In genomic region chr12:102585390-102585789, GRCm38 (mm10) we compare ENCODE assay signal across 12 mouse cellular contexts. TPM values are rescaled to one million over a fixed set of nuclear protein-coding genes. Genes with fewer than 3 reads are reported as not detected.
DNase-seq lines count a peak whose midpoint lies in the region; ATAC-seq and TF ChIP-seq lines count a peak whose summit lies in the region.
"Had no signal": no experiment of that assay in that cellular context is flagged by ENCODE, and none has a peak within 500 bp of the region (broad histone marks: within the 10 kb centered on the region; RNA-seq: fewer than 3 reads in every experiment).

No protein-coding gene starts in this region.

- no peak overlapping the region for H3K9ac ChIP-seq in heart, adult 2 months (ENCODE audit: low read depth, low read length)
- no peak overlapping the region for H3K9ac ChIP-seq in heart, embryonic 12.5 days
- H3K9ac ChIP-seq: limb, embryonic 12.5 days; neural tube, embryonic 12.5 days had no signal

- H3K4me2 ChIP-seq in heart, embryonic 12.5 days, result no peak overlapping the region
- H3K4me2 ChIP-seq: limb, embryonic 12.5 days; neural tube, embryonic 12.5 days had no signal

- TF ChIP-seq EP300 in heart, adult 2 months (IDR thresholded peaks at IDR 0.05; ENCODE audit: insufficient read depth, low read depth, low read length), result peak; percentile 97

- no peaks in the 10 kb centered on the region for H3K27me3 ChIP-seq in heart, adult 2 months (ENCODE audit: control insufficient read depth, insufficient read depth, low read length)
- H3K27me3 ChIP-seq in heart, embryonic 12.5 days (replicated peaks), result no peaks in the 10 kb centered on the region
- H3K27me3 ChIP-seq: limb, embryonic 12.5 days; neural tube, embryonic 12.5 days had no signal

- DNase-seq in heart, adult 2 months, result peak; percentile 65 to 84
- peak; percentile 89 for DNase-seq in brain, embryonic 14.5 days (ENCODE audit: low read depth)
- peak; percentile 83 for DNase-seq in cerebellum, adult 9-10 months
- DNase-seq in heart, postnatal 10 days, result peak; percentile 74 to 75
- no peak for DNase-seq in B cell, adult 2 months
- no peak for DNase-seq in thymus, adult 18-20 months
- DNase-seq: kidney, adult 9 months had no signal

- ATAC-seq in heart, embryonic 12.5 days (ENCODE audit: insufficient number of reproducible peaks, low FRiP score), result no peak
- no peak for ATAC-seq in megakaryocyte progenitor cell, adult 5-6 weeks (replicated peaks; ENCODE audit: poor library complexity)

- H3K79me2 ChIP-seq in heart, adult 2 months (replicated peaks; ENCODE audit: control insufficient read depth, insufficient read depth, low read length), result no peaks in the 10 kb centered on the region

- no peak for TF ChIP-seq POLR2A in heart, adult 2 months (IDR thresholded peaks at IDR 0.05; ENCODE audit: insufficient read depth, low read depth, low read length)
- TF ChIP-seq POLR2A in brain, embryonic 14.5 days (IDR thresholded peaks at IDR 0.05; ENCODE audit: borderline replicate concordance, extremely low read depth, insufficient read depth, insufficient read length, poor library complexity, severe bottlenecking), result no peak

- no peak overlapping the region for H3K4me3 ChIP-seq in heart, adult 2 months
- no peak overlapping the region for H3K4me3 ChIP-seq in heart, embryonic 12.5 days
- H3K4me3 ChIP-seq: limb, embryonic 12.5 days; neural tube, embryonic 12.5 days had no signal

- TF ChIP-seq CTCF in heart, adult 2 months (IDR thresholded peaks at IDR 0.05), result no peak
- no peak for TF ChIP-seq CTCF in brain, embryonic 14.5 days (IDR thresholded peaks at IDR 0.05; ENCODE audit: borderline replicate concordance, extremely low read depth, insufficient read depth, insufficient read length)

- no peaks in the 10 kb centered on the region for H3K36me3 ChIP-seq in heart, adult 2 months (ENCODE audit: control insufficient read depth, insufficient read depth, low read length)
- H3K36me3 ChIP-seq in heart, embryonic 12.5 days, result no peaks in the 10 kb centered on the region
- H3K36me3 ChIP-seq: limb, embryonic 12.5 days had no signal

- no peaks in the 10 kb centered on the region for H3K9me3 ChIP-seq in heart, embryonic 12.5 days (replicated peaks)
- H3K9me3 ChIP-seq: limb, embryonic 12.5 days; neural tube, embryonic 12.5 days had no signal

- no peak overlapping the region for H3K27ac ChIP-seq in heart, adult 2 months
- no peak overlapping the region for H3K27ac ChIP-seq in heart, embryonic 12.5 days (ENCODE audit: poor library complexity, severe bottlenecking)
- H3K27ac ChIP-seq: limb, embryonic 12.5 days; neural tube, embryonic 12.5 days had no signal

- peaks cover 14% of the 10 kb centered on the region for H3K4me1 ChIP-seq in heart, adult 2 months (ENCODE audit: control insufficient read depth, insufficient read depth, low read length)
- peaks cover 21% of the 10 kb centered on the region for H3K4me1 ChIP-seq in heart, embryonic 12.5 days (replicated peaks)
- H3K4me1 ChIP-seq: limb, embryonic 12.5 days; neural tube, embryonic 12.5 days had no signal

- WGBS in heart, adult 2 months, result 46% methylated on average over 3 of the region's 3 CpGs
- WGBS in heart, embryonic 12.5 days, result 59% methylated on average over 3 of the region's 3 CpGs

- intact Hi-C loops in heart, adult 2 months (cut with DNase I), result loop anchor here (10.0 kb wide), 1 partner anchor 171 kb away; no protein-coding TSS in a partner anchor
- intact Hi-C loops in heart, postnatal 10 days (cut with DNase I), result no loop called here

RNA-seq across cellular contexts. Expression of gene Chga, which starts 30.6 kb away (rescaled TPM):
- not detected for total RNA-seq in heart, adult 2 months (2021)
- polyA plus RNA-seq in heart, adult 2 months (2012; rRNA removed), result 0.06 and 0.12 TPM in 2 replicates
- 0.26 TPM in 1 of 2 replicates, not detected in the other for polyA plus RNA-seq in heart, embryonic 12.5 days (2016; fragmentation: Nextera tagmentation; extraction: Ambion mirVana)
- polyA plus RNA-seq in brain, embryonic 14.5 days (2012; rRNA removed), result 56.3 and 74.5 TPM in 2 replicates
- total RNA-seq in heart, postnatal 10 days (2021), result not detected
- total RNA-seq in megakaryocyte progenitor cell, adult 5-6 weeks (2015), result not detected in 2 replicates
- not detected in 2 replicates for total RNA-seq in megakaryocyte progenitor cell, adult 5-6 weeks (2017)
- total RNA-seq: gastrocnemius, postnatal 36 days had no signal

Comparison
In these comparisons a context has a peak if more than half of its experiments do, and no peak if none do; other contexts are left out.
1. DNase-seq: peak in heart, adult 2 months (2 of 2), brain, embryonic 14.5 days (single experiment), cerebellum, adult 9-10 months (single experiment) and heart, postnatal 10 days (2 of 2); none in B cell, adult 2 months (0 of 2) and thymus, adult 18-20 months (0 of 2).